Mouse (Mus musculus): Measurements from ENCODE around the gene Galc. TPM values are rescaled to one million over a fixed set of nuclear protein-coding genes. Genes with fewer than 3 reads are reported as not detected.
"Not testable (repeated sequence)": the region's sequence is repeated elsewhere in the genome, so short reads cannot be mapped to it uniquely, and the experiment has no call there.

The Galc gene
- total RNA-seq, 2 experiments from 2014 or later, result 23.7 to 24.9 TPM

DNA sequence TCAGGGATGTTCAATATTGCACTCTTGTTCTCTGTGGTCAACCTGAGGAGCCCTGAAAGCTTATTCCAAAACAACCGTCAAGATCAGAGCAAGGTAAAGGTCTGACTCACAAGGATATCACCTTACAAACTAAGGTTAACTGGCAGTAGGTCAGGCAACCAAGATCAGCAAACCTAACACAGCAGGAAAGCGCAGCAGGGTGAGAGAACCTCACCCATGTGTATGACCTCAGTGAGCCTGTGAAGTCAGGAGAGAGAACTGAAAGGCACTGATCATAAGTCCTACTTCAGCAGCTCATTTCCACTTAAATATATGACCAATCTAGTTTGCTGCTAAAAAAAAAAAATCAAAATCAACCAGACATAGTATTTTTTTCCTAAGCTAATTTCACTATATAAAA, 6.8 kb downstream of the Galc start:
- DNase-seq, result no peak

DNA sequence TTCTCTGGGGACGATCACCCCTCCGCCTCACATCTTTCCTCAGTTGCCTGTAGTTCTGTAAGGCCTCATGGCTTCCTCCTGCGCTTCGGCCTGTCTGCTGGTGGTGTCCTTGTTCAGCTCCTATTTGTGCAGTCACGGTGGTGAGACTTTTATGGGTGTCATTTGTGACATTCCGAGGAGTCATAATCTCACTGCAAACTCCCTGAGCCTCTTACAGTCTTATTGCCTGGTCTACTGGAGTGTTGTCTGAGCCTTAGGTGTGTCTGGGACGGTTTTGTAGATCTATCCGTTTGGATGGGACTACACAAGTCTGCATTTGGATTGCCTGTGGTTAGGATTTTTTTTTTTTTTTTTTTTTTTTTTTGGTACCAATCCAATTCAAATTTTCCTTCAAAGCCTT, 8.9 kb downstream of the Galc start:
- no peak for DNase-seq

DNA sequence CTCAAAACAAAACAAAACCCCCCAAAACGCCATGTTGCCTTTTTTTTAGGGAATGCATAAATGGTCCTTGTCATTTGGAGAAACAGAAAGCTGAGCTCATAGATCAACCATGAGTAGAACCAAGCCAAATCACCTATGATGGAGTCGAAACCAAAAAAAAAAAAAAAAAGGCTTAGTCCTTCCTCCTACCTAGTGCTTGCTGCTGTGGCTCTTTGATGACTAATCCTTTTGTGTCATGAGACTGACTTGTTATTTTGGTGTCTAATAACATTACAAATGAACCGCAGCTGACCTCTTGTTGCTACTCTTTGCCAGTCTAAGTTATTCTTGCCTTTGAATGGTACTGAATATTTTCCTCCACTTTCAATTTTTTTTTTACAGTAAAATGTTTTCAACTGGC, 9.6 kb downstream of the Galc start:
- no peak for DNase-seq

DNA sequence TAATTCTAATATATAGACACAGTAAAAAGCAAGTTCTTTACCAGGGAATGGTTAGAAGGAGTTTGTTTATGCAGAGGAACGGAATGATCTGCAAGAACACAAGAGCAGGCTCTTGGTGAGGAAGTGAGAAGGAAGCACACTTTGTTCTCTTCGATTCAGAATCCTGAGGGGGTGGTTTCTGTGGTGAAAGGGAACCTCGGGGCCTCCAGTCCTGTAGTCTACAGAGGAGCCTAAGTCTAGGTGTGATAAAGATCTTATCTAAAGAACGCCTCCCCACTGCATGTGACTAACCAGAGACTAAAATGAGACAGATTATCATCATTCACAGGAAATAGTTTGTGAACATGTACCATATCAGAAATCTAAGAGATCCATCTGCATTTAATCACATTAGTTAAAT, 12.4 kb downstream of the Galc start:
- DNase-seq, result no peak

DNA sequence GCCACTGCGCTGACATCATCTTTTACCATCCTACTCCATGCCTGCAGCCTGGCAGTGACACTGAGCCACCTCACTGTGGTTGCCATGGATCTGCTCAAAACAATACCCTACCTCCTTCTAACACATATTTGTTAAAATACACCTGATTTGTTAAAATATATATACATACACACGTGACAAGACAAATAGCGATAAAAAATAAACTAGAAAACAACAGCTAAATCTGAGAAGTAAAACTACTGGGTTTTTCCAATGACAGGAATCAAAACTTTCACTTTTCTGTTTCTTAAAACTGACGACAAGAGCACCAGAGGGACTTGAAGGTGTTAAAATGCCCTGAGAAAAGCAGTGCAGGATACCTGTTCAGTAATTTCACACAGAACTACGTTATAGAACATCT, 14.4 kb downstream of the Galc start:
- no peak for DNase-seq

DNA sequence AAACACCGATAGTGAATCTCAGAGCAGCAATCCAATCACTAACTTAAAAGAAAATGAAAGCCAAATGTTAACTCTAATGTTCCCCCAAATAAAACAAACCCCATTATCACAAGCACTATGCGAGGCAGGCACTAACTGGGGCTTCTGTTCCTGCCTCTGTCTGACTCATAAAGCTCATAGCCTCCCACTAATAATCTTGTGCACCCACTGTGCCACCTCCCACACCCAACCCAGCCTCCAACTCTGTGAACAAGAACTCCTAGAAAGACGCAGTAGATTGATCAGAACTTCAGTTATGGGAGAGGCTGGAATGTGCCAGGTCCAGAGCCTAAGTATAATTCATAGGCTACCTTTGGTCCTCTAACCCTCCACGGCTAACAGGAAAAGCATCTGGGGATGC, 15.1 kb downstream of the Galc start:
- no peak for DNase-seq

DNA sequence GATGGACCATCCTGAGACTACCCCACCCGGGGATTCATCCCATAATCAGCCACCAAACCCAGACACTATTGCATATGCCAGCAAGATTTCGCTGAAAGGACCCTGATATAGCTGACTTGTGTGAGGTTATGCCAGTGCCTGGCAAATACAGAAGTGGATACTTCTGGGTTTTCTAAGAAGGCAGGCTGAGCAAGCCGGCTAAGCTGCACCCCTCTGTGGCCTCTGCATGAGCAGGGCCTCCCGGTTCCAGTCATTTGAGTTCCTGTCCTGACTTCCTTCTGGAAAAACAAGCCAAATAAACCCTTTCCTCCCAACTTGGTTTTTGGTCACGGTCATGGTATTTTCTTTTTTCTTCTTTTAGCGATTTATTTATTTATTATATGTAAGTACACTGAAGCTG, 20.8 kb downstream of the Galc start:
- not testable (repeated sequence) for DNase-seq

DNA sequence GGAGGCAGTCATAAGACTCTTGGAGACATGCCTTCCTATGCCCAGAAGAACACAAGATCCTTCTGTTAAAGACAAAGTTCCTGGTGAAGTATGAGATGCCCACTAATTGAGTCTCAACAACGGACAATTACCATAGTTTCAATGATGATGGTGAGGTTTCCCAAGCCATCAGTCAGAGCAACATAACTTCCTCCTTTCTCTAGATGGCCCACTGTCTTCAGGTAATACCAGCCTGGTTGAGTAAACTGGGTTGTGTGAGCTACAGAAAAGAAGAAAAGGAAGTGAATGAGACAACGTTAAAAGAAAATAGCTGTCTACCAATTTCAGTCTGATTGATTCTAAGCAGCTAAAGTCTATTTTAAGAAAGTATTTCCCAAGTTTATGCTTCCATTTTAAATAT, 32.2 kb downstream of the Galc start:
- no peak for DNase-seq

DNA sequence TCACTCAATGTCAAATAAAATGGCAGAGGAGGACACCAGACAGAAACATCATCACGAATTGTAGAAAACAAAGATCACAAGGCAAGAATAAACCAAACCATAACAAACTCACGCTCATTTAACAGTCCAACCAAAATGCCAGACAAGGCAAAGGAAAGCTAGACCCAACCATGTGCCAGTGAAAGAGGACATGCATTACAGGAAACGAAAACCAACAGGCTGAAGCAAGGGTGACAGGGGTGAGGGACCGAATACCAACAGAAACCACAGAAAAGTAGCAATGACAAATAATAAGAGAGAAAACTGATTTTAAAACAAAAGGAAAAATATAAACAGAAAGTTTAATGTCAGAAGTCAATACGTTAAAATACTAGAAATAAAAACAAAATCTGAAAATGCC, 36.0 kb downstream of the Galc start:
- no peak for DNase-seq

DNA sequence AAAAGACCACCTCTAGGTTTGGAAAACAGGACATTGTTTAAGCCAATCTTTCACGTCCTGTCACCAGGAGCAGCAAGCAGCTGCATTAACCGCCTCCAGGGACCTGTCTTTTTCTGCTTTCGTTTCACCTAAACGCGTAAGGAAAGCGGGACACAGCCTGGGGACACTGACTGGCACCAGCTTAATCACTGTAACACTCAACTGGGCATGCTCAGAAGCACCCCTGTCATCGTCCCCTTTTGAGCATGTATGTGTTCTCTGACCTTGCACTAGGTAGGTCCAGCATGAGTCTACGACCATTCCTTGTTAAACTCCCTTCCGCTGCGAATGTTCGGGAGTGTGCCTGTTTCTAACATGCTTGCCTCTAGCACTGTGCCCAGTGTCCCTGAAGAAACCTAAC, 42.8 kb downstream of the Galc start:
- DNase-seq, result no peak

DNA sequence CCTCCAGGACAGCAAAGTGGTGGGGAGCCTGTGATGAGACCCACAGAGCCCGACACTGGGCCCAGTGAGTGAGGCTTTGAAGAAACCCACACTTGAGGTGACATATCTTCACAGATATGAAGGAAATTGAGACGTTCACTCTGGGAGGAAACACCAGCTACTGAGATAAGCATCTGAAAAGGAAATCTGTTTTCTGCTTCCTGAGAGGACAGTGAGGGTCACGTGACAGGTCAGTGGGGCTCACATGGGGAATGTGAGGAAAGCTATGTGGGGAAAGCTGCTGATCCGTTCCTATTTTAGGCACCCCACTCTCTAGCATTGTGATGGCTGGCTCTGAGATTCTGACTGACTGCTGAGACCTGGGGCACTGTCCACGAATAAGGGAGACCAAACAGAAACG, 43.7 kb downstream of the Galc start:
- no peak for DNase-seq

DNA sequence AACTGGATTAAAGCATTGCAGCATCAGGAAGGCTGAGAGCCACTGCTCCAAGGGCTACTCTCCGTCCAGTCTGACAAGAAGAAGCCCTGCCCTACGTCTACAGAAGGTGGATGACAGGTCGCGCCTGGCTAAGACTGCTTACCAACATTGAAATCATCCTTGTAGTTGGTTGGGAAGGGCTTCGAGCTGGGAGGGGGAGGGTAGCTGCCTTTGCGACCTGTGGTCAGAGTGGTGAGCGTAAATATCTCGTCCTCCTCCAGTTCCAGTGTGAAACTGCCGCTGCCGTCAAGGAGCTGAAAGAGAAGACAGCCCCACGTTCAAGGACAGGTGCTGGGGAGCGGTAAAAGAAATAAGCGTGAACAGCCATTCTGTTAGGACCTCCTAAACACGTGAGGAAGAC, 45.1 kb downstream of the Galc start:
- no peak for DNase-seq

DNA sequence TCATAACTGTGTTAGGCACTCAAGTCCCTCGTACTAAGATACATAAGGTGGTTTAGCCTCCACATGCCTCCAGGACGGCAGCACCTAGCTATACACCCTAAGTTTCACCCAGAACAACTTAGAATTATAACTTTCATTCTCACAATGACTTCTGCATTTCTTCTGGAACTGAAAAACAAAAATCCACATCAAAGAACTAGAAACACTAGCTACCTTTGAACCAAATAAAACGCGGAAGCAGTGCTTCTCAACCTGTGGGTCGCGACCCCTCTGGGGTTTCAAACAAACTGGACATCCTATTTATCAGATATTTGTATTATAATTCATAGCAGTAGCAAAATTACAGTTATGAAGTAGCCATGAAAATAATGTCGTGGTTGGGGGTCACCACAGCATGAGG, 45.5 kb downstream of the Galc start:
- DNase-seq, result no peak

DNA sequence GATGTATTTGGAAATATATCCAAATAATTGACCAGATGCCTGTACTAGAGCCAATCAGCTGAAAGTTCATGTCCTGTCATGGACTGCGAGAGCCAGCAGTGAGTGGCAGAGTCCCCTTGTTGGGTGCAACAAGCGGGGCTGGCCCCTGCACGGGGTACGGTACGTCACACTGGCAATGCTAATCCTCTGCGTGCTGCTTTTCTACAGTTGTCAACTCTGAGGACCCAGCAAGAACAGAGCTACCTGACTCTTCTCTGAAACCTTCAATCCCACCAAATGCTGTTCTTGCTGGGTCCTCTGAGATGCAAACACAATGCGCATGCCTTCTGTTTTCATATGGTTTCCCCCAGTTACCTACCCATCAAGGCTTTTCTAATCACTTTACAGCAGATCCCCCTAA, 45.9 kb downstream of the Galc start:
- no peak for DNase-seq

DNA sequence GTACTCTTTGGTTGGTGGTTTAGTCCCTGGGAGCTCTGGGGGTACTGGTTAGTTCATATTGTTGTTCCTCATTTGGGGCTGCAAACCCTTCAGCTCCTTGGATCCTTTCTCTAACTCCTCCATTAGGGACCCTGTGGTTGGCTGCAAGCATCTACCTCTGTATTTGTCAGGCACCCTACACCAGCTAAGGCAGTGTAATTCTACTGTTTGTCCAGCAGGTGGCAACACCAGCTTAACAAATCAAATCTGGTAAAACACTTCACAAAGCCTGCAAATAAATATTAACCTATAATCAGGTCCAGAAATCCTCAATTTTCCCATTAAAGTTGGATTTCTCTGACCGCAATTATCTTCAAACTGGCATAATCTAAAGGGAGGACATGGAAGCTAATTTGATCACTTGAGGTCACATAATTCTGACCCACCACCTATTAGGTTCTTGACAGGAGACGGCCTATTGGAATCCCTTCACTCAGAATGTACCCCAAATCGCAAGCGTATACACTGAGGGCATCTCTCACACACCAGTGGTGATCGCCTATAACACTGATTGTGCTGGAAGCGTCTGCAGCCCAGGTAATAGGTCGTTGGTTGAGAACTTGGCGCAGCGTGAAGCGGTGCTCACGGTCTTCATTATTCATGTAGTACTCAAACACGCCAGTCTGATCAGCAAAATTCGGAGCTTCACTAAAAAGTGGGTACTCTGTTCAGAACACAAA, 46.6 kb downstream of the Galc start:
- peak in 1 of 2 experiments; percentile 11 for DNase-seq

DNA sequence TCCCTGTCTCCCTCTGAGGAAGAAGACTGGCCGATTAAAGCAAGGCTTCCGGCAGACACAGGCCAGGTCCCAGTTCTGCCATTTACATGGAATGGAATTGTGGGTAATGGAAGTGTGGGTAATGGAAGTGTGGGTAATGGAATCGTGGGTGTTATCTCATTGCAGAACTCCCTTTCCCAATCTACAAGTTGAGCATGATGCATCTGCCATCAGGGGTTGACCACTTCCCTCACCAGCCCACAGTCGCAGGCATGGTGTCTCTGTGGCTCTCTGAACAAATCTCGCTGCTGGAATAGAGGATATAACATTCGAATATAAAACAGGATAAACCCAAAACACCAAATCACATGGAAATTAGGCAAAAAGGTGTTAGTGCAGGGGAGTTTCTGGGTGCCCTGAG, 48.8 kb downstream of the Galc start:
- DNase-seq, result no peak

DNA sequence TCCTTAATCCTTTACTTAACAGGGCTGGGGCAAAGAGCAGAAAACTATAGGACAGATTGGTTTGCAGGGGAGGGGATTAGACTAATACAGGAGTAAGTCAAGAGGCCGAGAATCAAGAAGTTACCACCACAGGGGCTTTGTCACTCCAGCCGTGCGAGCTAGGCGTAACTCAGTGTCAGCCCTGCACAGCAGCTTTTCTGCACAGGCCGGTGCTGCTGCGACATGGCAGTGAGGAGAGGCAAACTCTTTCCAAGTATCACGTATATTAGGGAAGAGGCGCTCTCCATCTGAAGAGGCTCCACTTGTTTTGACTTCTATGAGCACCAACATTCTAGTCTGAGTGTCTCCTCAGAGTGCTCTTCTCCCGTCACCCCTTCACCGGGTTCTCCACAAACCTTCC, 51.2 kb downstream of the Galc start:
- no peak for DNase-seq

DNA sequence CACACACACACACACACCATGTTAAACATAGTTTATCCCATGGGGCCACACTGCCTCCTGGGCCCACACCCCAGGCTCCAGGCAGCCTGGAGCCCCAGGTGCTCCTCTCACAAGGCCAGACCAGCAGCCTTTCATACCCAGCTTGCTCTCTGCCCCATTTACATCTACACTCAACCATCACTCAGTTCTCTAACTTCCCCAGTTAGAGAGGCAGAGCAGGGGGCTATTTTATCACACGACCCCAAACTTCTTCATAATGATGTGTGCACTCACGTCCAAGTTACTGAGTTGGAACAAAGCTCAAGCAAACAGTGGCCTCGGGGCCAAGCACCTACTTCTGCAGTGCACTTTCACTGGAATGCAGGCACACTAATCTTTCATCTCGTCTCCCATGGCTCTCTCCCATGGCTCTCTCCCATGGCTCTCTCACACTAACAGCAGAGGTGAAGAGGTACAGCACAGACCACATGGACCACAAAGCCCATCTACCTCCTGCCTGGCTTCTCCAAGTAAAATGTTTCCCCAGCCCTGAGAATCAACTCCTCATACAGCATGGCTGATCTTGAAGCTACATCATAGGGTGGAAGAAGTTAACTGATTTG, 53.7 kb downstream of the Galc start:
- DNase-seq, result no peak

DNA sequence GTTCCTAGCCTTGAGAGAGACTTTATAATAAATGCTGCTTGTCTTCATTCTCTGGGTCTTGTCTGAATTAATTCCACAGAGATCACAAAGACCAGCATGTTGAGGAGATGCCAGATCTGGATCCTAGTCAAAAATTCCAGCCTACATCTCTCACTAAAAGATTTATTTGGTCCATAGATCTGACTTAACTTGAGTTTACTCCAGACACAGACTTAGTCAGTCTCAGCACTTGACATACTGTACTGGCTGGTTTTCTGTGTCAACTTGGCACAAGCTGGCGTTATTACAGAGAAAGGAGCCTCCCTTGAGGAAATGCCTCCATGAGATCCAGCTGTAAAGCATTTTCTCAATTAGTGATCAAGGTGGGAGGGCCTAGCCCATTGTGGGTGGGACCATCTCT, 61.9 kb downstream of the Galc start:
- DNase-seq, result no peak

DNA sequence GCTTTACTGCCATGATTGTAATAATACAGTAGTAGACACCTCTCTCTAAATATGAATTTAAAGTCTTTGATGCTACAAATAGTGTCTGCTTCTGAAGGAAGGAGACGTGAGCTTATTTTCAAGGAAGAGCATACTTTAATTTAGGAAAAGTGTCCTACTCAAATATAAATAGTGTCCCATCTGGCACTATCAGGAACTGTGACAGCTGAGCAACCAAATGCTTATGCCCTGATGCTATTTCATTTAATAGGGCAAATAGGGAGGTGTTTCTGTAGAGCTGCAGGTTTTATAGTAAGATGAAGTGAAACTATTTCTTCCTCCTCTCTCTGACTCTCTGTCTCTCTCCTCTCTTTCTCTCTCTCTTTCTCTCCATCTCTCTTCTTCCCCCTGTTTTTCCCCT, 69.1 kb downstream of the Galc start:
- peak in 1 of 2 experiments; percentile 16 for DNase-seq

DNA sequence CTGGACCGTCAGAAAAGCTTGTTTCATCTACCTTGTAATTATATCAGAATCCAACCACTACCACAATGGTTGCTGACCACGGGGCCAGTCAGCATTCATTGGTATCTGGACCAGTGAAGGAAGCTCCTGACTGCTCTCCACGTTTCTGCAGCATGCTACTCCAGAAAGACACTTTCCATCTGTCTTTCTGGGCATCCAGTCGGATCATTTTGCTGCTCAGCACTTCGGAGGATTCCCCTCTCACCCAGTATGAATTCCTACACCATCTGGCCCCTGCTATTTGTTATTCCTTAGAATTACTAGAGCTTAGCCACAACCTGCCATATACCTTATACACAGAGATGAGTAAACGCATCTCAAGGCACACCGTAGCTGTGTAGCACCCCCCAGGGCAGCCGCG, 70.2 kb downstream of the Galc start:
- no peak for DNase-seq

DNA sequence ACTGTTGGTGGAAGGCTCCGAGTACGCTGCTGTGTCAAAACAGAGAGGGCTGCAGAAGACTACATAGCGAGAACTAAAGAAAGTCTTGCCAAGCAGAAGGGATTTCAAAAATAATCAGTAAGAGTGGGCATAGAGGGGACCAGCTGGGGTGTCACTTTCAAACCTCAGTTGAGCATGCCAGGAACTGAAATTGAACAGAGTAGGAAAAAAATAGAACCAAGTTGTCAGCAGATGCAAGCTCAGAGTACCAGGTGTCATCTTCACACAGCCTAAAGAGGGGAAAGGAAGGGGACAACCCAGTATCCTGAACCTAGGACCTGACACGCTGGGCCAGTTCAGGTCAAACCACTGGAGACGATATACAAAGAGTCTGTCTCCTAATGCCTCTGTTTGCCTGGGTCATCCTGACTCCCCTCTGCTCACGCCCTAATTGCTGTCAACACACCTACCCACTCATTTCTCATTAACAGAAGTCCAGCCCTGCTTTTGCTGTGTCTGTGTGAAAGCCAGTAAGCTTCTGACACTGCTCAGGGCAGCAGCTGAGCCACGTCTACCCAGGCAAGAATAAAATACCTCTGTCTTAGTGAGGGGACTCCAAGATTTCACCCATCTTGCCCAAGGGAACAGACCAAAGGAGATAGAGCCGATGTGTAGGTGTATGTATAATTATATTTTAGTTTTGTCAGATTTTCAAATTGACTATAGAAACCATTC, 71.9 kb downstream of the Galc start:
- DNase-seq, result no peak

DNA sequence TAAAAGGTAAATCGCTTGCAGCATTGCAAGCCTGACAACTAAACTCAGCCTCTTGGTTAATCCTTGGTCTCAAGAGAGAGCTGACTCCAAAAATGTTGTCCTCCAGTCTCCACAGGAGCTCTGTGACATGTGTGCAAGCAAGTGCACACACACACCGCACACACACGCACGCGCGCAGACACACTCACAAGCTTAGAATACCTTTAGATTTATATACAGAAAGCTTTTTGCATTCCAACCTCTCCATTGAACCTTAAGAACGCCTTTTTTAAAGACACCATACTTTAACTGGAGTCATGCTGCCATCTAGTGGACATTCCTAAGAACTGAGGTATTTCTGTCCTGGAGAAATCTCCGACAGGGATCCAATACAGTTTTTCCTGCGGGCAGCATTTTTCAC, 77.5 kb downstream of the Galc start:
- peak; percentile 30 to 41 for DNase-seq

DNA sequence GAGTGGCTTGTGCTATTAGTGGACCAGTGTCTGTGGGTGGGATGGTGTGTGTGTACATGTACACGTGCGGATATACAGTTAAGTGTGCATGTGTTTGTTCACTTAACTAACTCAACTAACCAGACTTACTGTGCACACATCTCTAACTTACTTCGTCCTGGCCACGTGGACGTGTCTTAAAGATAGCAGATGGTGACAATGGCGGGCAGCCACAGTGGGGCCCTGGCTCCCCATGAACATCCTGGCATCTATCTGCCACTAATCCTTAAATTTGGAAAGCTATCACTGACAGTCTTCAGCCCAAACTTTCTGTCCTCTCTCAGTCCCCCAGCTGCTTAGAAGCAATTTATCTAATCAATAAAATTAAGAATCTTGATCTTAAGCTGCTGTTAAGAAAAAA, 78.5 kb downstream of the Galc start:
- DNase-seq, result no peak
